In genomic region chr1:59766626-59767025, GRCm38 (mm10) we compare ENCODE assay signal across 9 mouse cellular contexts. TPM values are rescaled to one million over a fixed set of nuclear protein-coding genes. Genes with fewer than 3 reads are reported as not detected.
A peak's percentile ranks its signal among the peaks of the same experiment; 100 is the strongest.
DNase-seq lines count a peak whose midpoint lies in the region; ATAC-seq and TF ChIP-seq lines count a peak whose summit lies in the region.
"Had no signal": no experiment of that assay in that cellular context is flagged by ENCODE, and none has a peak within 500 bp of the region (broad histone marks: within the 10 kb centered on the region; RNA-seq: fewer than 3 reads in every experiment).

No protein-coding gene starts in this region.

- intact Hi-C loops in left cerebral cortex, postnatal 36 days (cut with DNase I), result loop anchor here (10.0 kb wide), 2 partner anchors 58 to 108 kb away; no protein-coding TSS in a partner anchor

- no peak for TF ChIP-seq RAD21 in MEL (IDR thresholded peaks at IDR 0.05; ENCODE audit: low read depth, low read length)

- H3K4me1 ChIP-seq in MEL (ENCODE audit: control insufficient read depth in 1 of 2, insufficient read depth in 2 of 2, low read length in 2 of 2), result peaks cover 5 to 18% of the 10 kb centered on the region in 2 experiments; a peak in 3 of 4 replicates
- H3K4me1 ChIP-seq in embryonic facial prominence, embryonic 10.5 days, result peaks cover 40% of the 10 kb centered on the region
- peaks cover 38% of the 10 kb centered on the region for H3K4me1 ChIP-seq in hindbrain, embryonic 10.5 days (replicated peaks)
- H3K4me1 ChIP-seq in liver, postnatal 0 days (ENCODE audit: insufficient read depth), result peaks cover 16% of the 10 kb centered on the region

- peak overlapping the region in 1 of 2 experiments; percentile 97; a peak in 1 of 4 replicates for H3K4me3 ChIP-seq in MEL (ENCODE audit: control insufficient read depth in 1 of 2, insufficient read depth in 1 of 2, low read depth in 2 of 2, low read length in 2 of 2)
- H3K4me3 ChIP-seq in embryonic facial prominence, embryonic 10.5 days, result peak overlapping the region; percentile 88
- peak overlapping the region; percentile 89 for H3K4me3 ChIP-seq in hindbrain, embryonic 10.5 days
- H3K4me3 ChIP-seq in liver, postnatal 0 days (ENCODE audit: low read depth, low read length), result peak overlapping the region; percentile 8; the same call in 1 of the 2 replicates

- H3K79me2 ChIP-seq in MEL (ENCODE audit: control insufficient read depth, insufficient read depth, low read length, poor library complexity), result peaks cover 33% of the 10 kb centered on the region

- TF ChIP-seq POLR2A in MEL (IDR thresholded peaks at IDR 0.05; ENCODE audit: control insufficient read depth in 1 of 2, insufficient read depth in 1 of 2, low read depth in 1 of 2, low read length in 2 of 2, poor library complexity in 1 of 2), result no peak

- H3K27me3 ChIP-seq in MEL (ENCODE audit: control insufficient read depth in 1 of 2, insufficient read depth in 2 of 2, low read length in 2 of 2), result no peaks in the 10 kb centered on the region
- no peaks in the 10 kb centered on the region for H3K27me3 ChIP-seq in embryonic facial prominence, embryonic 10.5 days (replicated peaks; ENCODE audit: low read depth, poor library complexity, severe bottlenecking)
- H3K27me3 ChIP-seq in hindbrain, embryonic 10.5 days (ENCODE audit: insufficient read depth, poor library complexity, severe bottlenecking), result no peaks in the 10 kb centered on the region
- no peaks in the 10 kb centered on the region for H3K27me3 ChIP-seq in liver, postnatal 0 days (ENCODE audit: insufficient read depth, low read length)

- no peak for ATAC-seq in liver, postnatal 0 days

- H3K27ac ChIP-seq in MEL (ENCODE audit: control insufficient read depth, low read depth, low read length), result peak overlapping the region; percentile 69
- H3K27ac ChIP-seq in embryonic facial prominence, embryonic 10.5 days (replicated peaks), result no peak overlapping the region
- no peak overlapping the region for H3K27ac ChIP-seq in hindbrain, embryonic 10.5 days
- H3K27ac ChIP-seq in liver, postnatal 0 days (ENCODE audit: low read depth), result peak overlapping the region; percentile 11; the same call in 1 of the 2 replicates

- peak; percentile 87 to 94 for TF ChIP-seq EP300 in MEL (IDR thresholded peaks at IDR 0.05; ENCODE audit: low read depth in 1 of 2, low read length in 2 of 2)
- no peak for TF ChIP-seq EP300 in liver, postnatal 0 days (IDR thresholded peaks at IDR 0.05; ENCODE audit: low read depth)

- H3K4me2 ChIP-seq in liver, postnatal 0 days (ENCODE audit: low read depth, low read length), result peak overlapping the region; percentile 31

- H3K9me3 ChIP-seq in MEL (replicated peaks; ENCODE audit: insufficient read depth, low read length), result no peaks in the 10 kb centered on the region
- H3K9me3 ChIP-seq in embryonic facial prominence, embryonic 10.5 days, result no peaks in the 10 kb centered on the region
- H3K9me3 ChIP-seq in hindbrain, embryonic 10.5 days, result no peaks in the 10 kb centered on the region
- H3K9me3 ChIP-seq in liver, postnatal 0 days (ENCODE audit: low read length), result no peaks in the 10 kb centered on the region

- 0 out of 2 replicates have a peak overlapping the region, but pooled peaks have one; percentile 9 for H3K9ac ChIP-seq in MEL (ENCODE audit: control insufficient read depth, low read depth, low read length, poor library complexity, severe bottlenecking)
- no peak overlapping the region for H3K9ac ChIP-seq in liver, postnatal 0 days (replicated peaks)

- no peak for TF ChIP-seq CTCF in MEL (IDR thresholded peaks at IDR 0.05 in 2 of 3, conservative IDR thresholded peaks at IDR 0.05 in 1 of 3; ENCODE audit: control insufficient read depth in 1 of 3, insufficient read depth in 1 of 3, low read depth in 2 of 3, low read length in 3 of 3, poor library complexity in 1 of 3, severe bottlenecking in 1 of 3)
- TF ChIP-seq CTCF in liver, postnatal 0 days (IDR thresholded peaks at IDR 0.05; ENCODE audit: low read depth), result no peak

- peak; percentile 83 for DNase-seq in MEL (ENCODE audit: low read depth, low spot score)
- no peak for DNase-seq in embryonic facial prominence, embryonic 10.5 days (ENCODE audit: low spot score)
- no peak for DNase-seq in hindbrain, embryonic 10.5 days (ENCODE audit: low spot score)
- DNase-seq in liver, postnatal 0 days, result no peak
- DNase-seq in left cerebral cortex, postnatal 36 days (ENCODE audit: low spot score in 2 of 2), result no peak
- DNase-seq in embryo, embryonic 9.5 days (ENCODE audit: extremely low spot score), result no peak
- no peak for DNase-seq in kidney, postnatal 14 days
- DNase-seq in thymus, postnatal 25 days, result no peak
- DNase-seq: adrenal gland, adult 2 months had no signal

- peaks cover 0 to 17% of the 10 kb centered on the region in 2 experiments; a peak in 2 of 4 replicates for H3K36me3 ChIP-seq in MEL (ENCODE audit: control insufficient read depth in 1 of 2, insufficient read depth in 2 of 2, low read length in 2 of 2)
- H3K36me3 ChIP-seq in embryonic facial prominence, embryonic 10.5 days (replicated peaks), result peaks cover 23% of the 10 kb centered on the region
- peaks cover 23% of the 10 kb centered on the region for H3K36me3 ChIP-seq in hindbrain, embryonic 10.5 days
- H3K36me3 ChIP-seq in liver, postnatal 0 days (replicated peaks; ENCODE audit: insufficient read depth, low read length), result no peaks in the 10 kb centered on the region

TF ChIP-seq in MEL, 35 proteins besides CTCF, POLR2A, EP300 and RAD21:
- TF ChIP-seq POLR2AphosphoS2 (IDR thresholded peaks at IDR 0.05; ENCODE audit: low read length) (no peak), MAFK (IDR thresholded peaks at IDR 0.05; ENCODE audit: borderline replicate concordance, low read depth, low read length) (no peak; the same call in 1 of the 2 replicates), CHD1 (IDR thresholded peaks at IDR 0.05; ENCODE audit: low read depth, low read length) (no peak; the same call in 1 of the 2 replicates), UBTF (IDR thresholded peaks at IDR 0.05; ENCODE audit: borderline replicate concordance, insufficient read depth, low read depth, low read length) (no peak), BHLHE40 (IDR thresholded peaks at IDR 0.05; ENCODE audit: borderline replicate concordance, low read depth, low read length) (no peak), RCOR1 (IDR thresholded peaks at IDR 0.05; ENCODE audit: low read depth, low read length) (peak; percentile 80), KAT2A (conservative IDR thresholded peaks at IDR 0.05; ENCODE audit: low read depth, low read length) (no peak), NRF1 (IDR thresholded peaks at IDR 0.05; ENCODE audit: insufficient read depth, low read depth, low read length, poor library complexity, severe bottlenecking) (no peak), GATA1 (IDR thresholded peaks at IDR 0.05; ENCODE audit: low read depth, low read length) (peak; percentile 91), HCFC1 (IDR thresholded peaks at IDR 0.05; ENCODE audit: low read depth, low read length) (no peak), CHD2 (IDR thresholded peaks at IDR 0.05; ENCODE audit: low read length) (no peak), ETS1 (IDR thresholded peaks at IDR 0.05; ENCODE audit: low read depth, low read length) (no peak), MAZ (IDR thresholded peaks at IDR 0.05; ENCODE audit: low read depth, low read length) (no peak), POLR2AphosphoS5 (IDR thresholded peaks at IDR 0.05; ENCODE audit: borderline replicate concordance, low read depth, low read length) (no peak), JUND (IDR thresholded peaks at IDR 0.05; ENCODE audit: low read depth, low read length) (no peak), TBP (IDR thresholded peaks at IDR 0.05; ENCODE audit: low read depth, low read length) (no peak), MYC (IDR thresholded peaks at IDR 0.05; ENCODE audit: low read depth, low read length) (peak; percentile 67), ZKSCAN1 (IDR thresholded peaks at IDR 0.05; ENCODE audit: low read depth, low read length) (no peak), NELFE (IDR thresholded peaks at IDR 0.05; ENCODE audit: low read depth, low read length) (no peak), MXI1 (IDR thresholded peaks at IDR 0.05; ENCODE audit: low read depth, low read length) (peak; percentile 65), USF2 (IDR thresholded peaks at IDR 0.05; ENCODE audit: borderline replicate concordance in 1 of 2, insufficient read depth in 1 of 2, low read depth in 1 of 2, low read length in 2 of 2) (no peak), SIN3A (IDR thresholded peaks at IDR 0.05; ENCODE audit: low read length) (peak; percentile 79), ZC3H11A (IDR thresholded peaks at IDR 0.05; ENCODE audit: low read depth, low read length) (no peak), ZMIZ1 (IDR thresholded peaks at IDR 0.05; ENCODE audit: low read depth, low read length) (no peak), TAL1 (IDR thresholded peaks at IDR 0.05; ENCODE audit: low read length) (peak; percentile 86), E2F4 (IDR thresholded peaks at IDR 0.05; ENCODE audit: borderline replicate concordance, low read depth, low read length) (no peak), MAX (IDR thresholded peaks at IDR 0.05; ENCODE audit: low read length) (no peak), MYB (IDR thresholded peaks at IDR 0.05; ENCODE audit: low read depth, low read length) (no peak), ELF1 (IDR thresholded peaks at IDR 0.05; ENCODE audit: low read depth, low read length) (no peak), ZNF384 (IDR thresholded peaks at IDR 0.05; ENCODE audit: low read depth, low read length) (no peak), USF1 (IDR thresholded peaks at IDR 0.05; ENCODE audit: low read depth, low read length) (no peak), TCF12 (IDR thresholded peaks at IDR 0.05; ENCODE audit: low read depth, low read length) (peak; percentile 87; the same call in 1 of the 2 replicates), SMC3 (IDR thresholded peaks at IDR 0.05; ENCODE audit: low read depth, low read length) (no peak), GABPA (IDR thresholded peaks at IDR 0.05; ENCODE audit: low read depth, low read length) (no peak), MEF2A (IDR thresholded peaks at IDR 0.05; ENCODE audit: extremely low read depth, insufficient replicate concordance, low read depth, low read length, poor library complexity, severe bottlenecking) (no peak)

RNA-seq across cellular contexts. Expression of gene Bmpr2, which starts 3.4 kb away (rescaled TPM):
- total RNA-seq in MEL (2012; rRNA removed), result 2.3 and 2.6 TPM in 2 replicates
- 10 to 100 TPM in 1 of 2 experiments, 1 to 10 TPM in 1; 3.1 to 18.6 TPM for polyA plus RNA-seq in MEL (2012; ENCODE audit: insufficient read depth in 1 of 2, insufficient read length in 2 of 2, low read depth in 1 of 2, low replicate concordance in 2 of 2, missing spikeins in 1 of 2)
- polyA plus RNA-seq in embryonic facial prominence, embryonic 10.5 days (2016; fragmentation: Nextera tagmentation; extraction: Ambion mirVana), result 6.4 and 7.1 TPM in 2 replicates
- polyA plus RNA-seq in hindbrain, embryonic 10.5 days (2016; fragmentation: Nextera tagmentation; extraction: Ambion mirVana), result 5.8 and 6.2 TPM in 2 replicates
- polyA plus RNA-seq in liver, postnatal 0 days (2015; fragmentation: Nextera tagmentation; extraction: Ambion mirVana), result 1.6 and 1.8 TPM in 2 replicates
- 100 to 1,000 TPM in 1 of 2 experiments, 10 to 100 TPM in 1; 93.4 to 103 TPM for total RNA-seq in left cerebral cortex, postnatal 36 days (2021)

Comparison
In these comparisons a context has a peak if more than half of its experiments do, and no peak if none do; other contexts are left out.
1. H3K27ac ChIP-seq: peak in MEL (single experiment) and liver, postnatal 0 days (single experiment); none in embryonic facial prominence, embryonic 10.5 days (single experiment) and hindbrain, embryonic 10.5 days (single experiment).